13 mouse cellular contexts compared by ENCODE assay signal in the genomic region with DNA sequence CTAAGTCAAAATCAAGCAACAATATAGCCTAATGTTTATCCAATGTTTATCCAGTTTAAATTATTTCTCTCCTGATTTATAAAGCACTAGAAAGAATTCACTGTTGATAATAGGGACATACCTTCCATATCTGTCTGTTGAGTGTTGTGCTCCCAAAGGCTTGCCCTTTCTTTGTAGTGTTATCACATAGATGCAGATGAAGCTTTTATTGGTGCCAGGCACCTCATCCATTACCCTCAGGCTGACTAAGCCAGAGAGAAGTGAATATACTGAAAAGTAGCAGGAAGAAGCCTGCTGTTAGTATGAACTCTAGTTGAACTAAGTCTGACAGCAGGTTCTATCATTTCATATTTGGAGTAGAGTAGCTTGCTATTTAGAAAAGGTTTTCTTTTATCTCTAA.
"Had no signal": no experiment of that assay in that cellular context is flagged by ENCODE, and none has a peak within 500 bp of the region (broad histone marks: within the 10 kb centered on the region; RNA-seq: fewer than 3 reads in every experiment).

No protein-coding gene starts in this region.

- H3K9me3 ChIP-seq: intestine, embryonic 15.5 days; limb, embryonic 10.5 days; neural tube, embryonic 15.5 days had no signal

- H3K4me3 ChIP-seq: intestine, embryonic 15.5 days; limb, embryonic 10.5 days; myocyte; neural tube, embryonic 15.5 days had no signal

- ATAC-seq: intestine, embryonic 15.5 days had no signal

- H3K9ac ChIP-seq: intestine, embryonic 15.5 days; neural tube, embryonic 15.5 days had no signal

- H3K4me2 ChIP-seq: intestine, embryonic 15.5 days; neural tube, embryonic 15.5 days had no signal

- DNase-seq: kidney, adult 18-20 months; kidney, postnatal 14 days; lung, adult 2 months; lung, postnatal 10 days; midbrain, embryonic 14.5 days; spleen, adult 18-20 months; thymus, adult 18-20 months; thymus, postnatal 14 days had no signal

- H3K36me3 ChIP-seq: intestine, embryonic 15.5 days had no signal

- H3K27ac ChIP-seq: intestine, embryonic 15.5 days; limb, embryonic 10.5 days; macrophage; neural tube, embryonic 15.5 days had no signal

- H3K27me3 ChIP-seq: intestine, embryonic 15.5 days; neural tube, embryonic 15.5 days had no signal

- H3K4me1 ChIP-seq: intestine, embryonic 15.5 days; limb, embryonic 10.5 days; neural tube, embryonic 15.5 days had no signal
